Mouse (Mus musculus) heart, embryonic 15.5 days (tissue): ENCODE data around the gene Ccdc106. TPM values are rescaled to one million over a fixed set of nuclear protein-coding genes. Genes with fewer than 3 reads are reported as not detected.

Experiments
- ATAC-seq: fragments of 200-750 bp; cut with Nextera tagmentation; replicated peaks from 2 replicates; pipeline ENCODE4 v1.8.0; 2017; ENCODE audit warnings: low read depth, moderate TSS enrichment; ENCODE audit not compliant: insufficient number of reproducible peaks, insufficient read depth, low FRiP score
- H3K27ac ChIP-seq: fragments of 300-500 bp; sonication (generic); 2 replicates; pipeline ENCODE4 v1.5.1; 2015; ENCODE audit warnings: mild to moderate bottlenecking, inconsistent platforms
- H3K27me3 ChIP-seq: fragments of 300-500 bp; sonication (generic); 2 replicates; pipeline ENCODE4 v1.6.1; 2015; ENCODE audit warnings: inconsistent platforms
- H3K36me3 ChIP-seq: fragments of 300-500 bp; sonication (generic); 2 replicates; pipeline ENCODE4 v1.6.1; 2015; ENCODE audit warnings: mild to moderate bottlenecking, inconsistent platforms
- H3K4me1 ChIP-seq: fragments of 300-500 bp; sonication (generic); replicated peaks from 2 replicates; pipeline ENCODE4 v1.6.1; 2015; ENCODE audit warnings: inconsistent platforms
- H3K4me2 ChIP-seq: fragments of 300-500 bp; sonication (generic); 2 replicates; pipeline ENCODE4 v1.6.1; 2015; ENCODE audit warnings: inconsistent platforms, mild to moderate bottlenecking, moderate library complexity
- H3K4me3 ChIP-seq: fragments of 300-500 bp; sonication (generic); 2 replicates; pipeline ENCODE4 v1.5.1; 2015; ENCODE audit warnings: mild to moderate bottlenecking, inconsistent platforms
- H3K9ac ChIP-seq: fragments of 300-500 bp; sonication (generic); 2 replicates; pipeline ENCODE4 v1.6.1; 2015; ENCODE audit warnings: mild to moderate bottlenecking, inconsistent platforms
- H3K9me3 ChIP-seq: fragments of 300-500 bp; sonication (generic); replicated peaks from 2 replicates; pipeline ENCODE4 v1.6.1; 2016; ENCODE audit warnings: inconsistent platforms
- WGBS: fragments of 180-500 bp; shearing (Covaris S2); methylation state at CpG from one replicate; pipeline ENCODE4 v1.1.7; 2015; ENCODE audit warnings: mixed read lengths; 5-methylcytosine and 5-hydroxymethylcytosine counted together
- polyA plus RNA-seq: library from polyadenylated mRNA; unstranded; fragments of >200 nt; fragmentation: Nextera tagmentation; extraction: Ambion mirVana; gene quantifications from 2 replicates; pipeline ENCODE4 v1.2.1, GENCODE M21; 2015

Gene Ccdc106
- polyA plus RNA-seq = 1.7 and 3.7 TPM in 2 replicates

DNA sequence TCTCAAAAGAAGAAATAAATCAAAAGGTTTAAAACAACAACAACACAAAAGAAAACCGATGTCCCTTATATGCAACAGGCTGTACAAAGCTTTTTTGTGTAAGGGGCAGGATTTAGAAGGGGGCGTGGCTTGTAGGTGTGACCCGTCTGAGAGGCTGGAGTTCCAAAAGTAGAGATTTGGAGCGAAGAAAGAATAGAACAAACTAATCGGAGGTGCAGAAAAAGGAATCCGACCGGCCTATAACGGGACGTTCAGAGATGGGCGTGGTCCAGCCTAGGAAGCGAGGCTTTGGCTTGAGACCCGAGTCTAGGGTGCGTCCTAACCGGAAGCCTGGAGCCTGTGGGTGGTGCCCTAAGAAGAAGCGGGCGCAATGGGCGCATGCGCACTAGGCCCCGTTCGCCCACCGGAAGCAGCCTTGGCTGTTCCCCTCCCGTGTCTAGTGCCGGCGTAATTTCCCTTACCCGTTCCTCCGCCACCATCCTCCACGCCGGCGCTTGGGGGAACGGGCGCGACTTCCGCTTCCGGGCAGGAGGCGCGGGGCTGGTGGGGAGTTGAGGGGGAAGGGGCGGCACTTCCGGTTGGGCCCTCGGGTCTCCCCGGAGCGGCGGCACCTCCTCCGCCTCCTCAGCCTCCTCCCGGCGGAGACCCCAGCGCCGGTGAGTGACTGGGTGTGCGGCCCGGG, at the start of gene Ccdc106, which contains the start of gene Zfp865:
Ccdc106 (plus strand) TSS at position 554 of the 682 bp plus-strand sequence.
Zfp865 (plus strand) TSS at position 377 of the 682 bp plus-strand sequence.
- Histone ChIP-seq H3K9me3 (no peaks in the 10 kb centered on the region), H3K27me3 (no peaks in the 10 kb centered on the region), H3K4me1 (peaks cover 17% of the 10 kb centered on the region), H3K4me2 (peak within 1 kb of the TSS; percentile 67), H3K27ac (peak within 1 kb of the TSS; percentile 96), H3K36me3 (peaks cover 15% of the 10 kb centered on the region; the same call in 1 of the 2 replicates), H3K4me3 (peak within 1 kb of the TSS; percentile 85), H3K9ac (peak within 1 kb of the TSS; percentile 93)
- ATAC-seq = peak; percentile 84
- WGBS = under 1% methylated on average over 49 of the region's 49 CpGs

DNA sequence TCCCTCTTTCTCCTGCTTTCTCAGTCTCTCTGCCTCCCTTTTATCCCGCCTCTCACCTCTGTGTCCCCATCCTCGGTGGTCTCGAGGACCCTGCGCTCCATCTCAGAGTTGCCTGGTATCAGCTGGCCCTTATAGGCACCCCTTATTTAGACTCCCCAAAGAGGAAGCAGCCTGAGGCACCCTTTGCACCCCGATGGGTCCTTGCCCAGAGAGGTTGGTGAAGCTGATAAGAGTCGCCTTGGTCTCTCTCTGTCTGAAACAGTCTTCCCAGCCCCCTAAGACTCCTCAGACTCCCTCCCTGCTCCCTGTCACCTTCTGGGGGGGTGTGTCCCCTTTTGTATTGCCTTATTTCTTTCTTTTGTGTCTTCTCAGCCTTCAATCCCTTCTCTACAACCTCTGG, 49.3 kb upstream of the Ccdc106 start, which contains the start of gene Sbk3:
Sbk3 (minus strand) TSS at position 101 of the 400 bp plus-strand sequence.
- Histone ChIP-seq H3K4me3 (no peak within 1 kb of the TSS), H3K27ac (peak within 1 kb of the TSS; percentile 59), H3K4me1 (peaks cover 14% of the 10 kb centered on the region), H3K4me2 (0 out of 2 replicates have a peak within 1 kb of the TSS, but pooled peaks have one; percentile 4), H3K27me3 (peaks cover 7% of the 10 kb centered on the region; the same call in 1 of the 2 replicates), H3K9me3 (no peaks in the 10 kb centered on the region), H3K9ac (no peak within 1 kb of the TSS), H3K36me3 (no peaks in the 10 kb centered on the region)
- no peak for ATAC-seq
- WGBS = 43% methylated on average over 6 of the region's 6 CpGs

DNA sequence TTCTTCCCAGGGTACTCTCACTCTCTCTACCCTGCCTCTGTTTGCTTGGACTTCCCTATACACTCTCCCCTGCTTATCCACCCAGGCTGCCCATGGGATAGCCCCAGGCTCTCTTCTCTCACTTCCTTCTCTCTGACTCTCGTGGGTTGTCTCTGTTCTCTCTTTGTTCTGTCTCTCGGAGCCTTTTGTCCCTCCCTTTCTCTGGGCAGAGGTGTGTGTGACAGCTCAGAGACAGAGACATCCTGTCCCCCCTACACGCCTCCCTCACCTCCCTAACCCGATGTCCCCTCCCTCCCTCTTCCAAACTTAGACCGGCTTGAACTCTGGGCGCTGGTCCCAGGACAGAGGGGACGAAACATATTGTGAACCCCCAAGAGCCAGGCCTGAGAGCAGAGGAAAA, 48.6 kb upstream of the Ccdc106 start:
- no peak overlapping the region for H3K4me3 ChIP-seq
- 0 out of 2 replicates have a peak overlapping the region, but pooled peaks have one; percentile 4 for H3K4me2 ChIP-seq
- no peak for ATAC-seq
- H3K9me3 ChIP-seq = no peaks in the 10 kb centered on the region
- H3K36me3 ChIP-seq = no peaks in the 10 kb centered on the region
- H3K27me3 ChIP-seq = peaks cover 7% of the 10 kb centered on the region; the same call in 1 of the 2 replicates
- H3K9ac ChIP-seq = no peak overlapping the region
- peaks cover 14% of the 10 kb centered on the region for H3K4me1 ChIP-seq
- WGBS = 16% methylated on average over 7 of the region's 7 CpGs
- peak overlapping the region; percentile 59 for H3K27ac ChIP-seq

DNA sequence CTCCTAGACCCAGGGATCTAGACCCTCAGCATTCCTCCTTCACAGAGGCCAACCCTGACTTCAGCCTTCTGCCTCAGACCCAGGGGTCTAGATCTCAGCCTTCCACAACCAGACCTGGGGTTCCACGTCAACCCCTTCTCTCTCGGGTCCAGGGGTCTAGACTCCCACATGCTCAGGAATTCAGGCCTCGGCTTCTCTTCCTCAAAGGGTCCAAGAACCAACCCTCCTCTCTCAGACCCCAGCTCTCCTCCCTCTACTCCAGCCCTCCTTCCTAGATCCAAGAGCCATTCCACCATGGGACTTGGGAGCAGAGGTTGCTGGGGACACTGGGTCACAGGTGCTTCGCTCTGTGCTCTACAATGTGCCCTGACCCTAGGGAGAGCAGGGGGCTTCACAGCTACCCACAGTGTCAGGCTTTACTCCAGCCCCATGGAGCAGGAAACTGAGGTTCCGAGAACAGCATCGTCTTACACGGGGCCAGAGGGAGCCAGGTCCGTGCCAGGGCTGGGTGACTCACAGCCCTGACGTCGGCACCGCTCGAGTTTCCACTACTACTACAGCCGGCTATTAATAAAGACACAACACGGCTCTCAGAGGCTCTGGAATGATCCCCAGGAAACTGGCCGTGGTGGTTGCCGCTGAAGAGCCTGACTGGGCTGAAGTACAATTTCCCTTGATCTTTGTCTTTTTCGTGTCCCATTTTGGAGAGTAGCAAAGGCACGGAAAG, 47.9 kb upstream of the Ccdc106 start:
- 39% methylated on average over 18 of the region's 18 CpGs for WGBS
- Histone ChIP-seq H3K4me3 (no peak overlapping the region), H3K9ac (no peak overlapping the region), H3K27ac (peak overlapping the region; percentile 59), H3K36me3 (no peaks in the 10 kb centered on the region), H3K9me3 (no peaks in the 10 kb centered on the region), H3K4me1 (peaks cover 14% of the 10 kb centered on the region), H3K4me2 (no peak overlapping the region), H3K27me3 (peaks cover 4% of the 10 kb centered on the region; the same call in 1 of the 2 replicates)
- ATAC-seq = peak; percentile 70

DNA sequence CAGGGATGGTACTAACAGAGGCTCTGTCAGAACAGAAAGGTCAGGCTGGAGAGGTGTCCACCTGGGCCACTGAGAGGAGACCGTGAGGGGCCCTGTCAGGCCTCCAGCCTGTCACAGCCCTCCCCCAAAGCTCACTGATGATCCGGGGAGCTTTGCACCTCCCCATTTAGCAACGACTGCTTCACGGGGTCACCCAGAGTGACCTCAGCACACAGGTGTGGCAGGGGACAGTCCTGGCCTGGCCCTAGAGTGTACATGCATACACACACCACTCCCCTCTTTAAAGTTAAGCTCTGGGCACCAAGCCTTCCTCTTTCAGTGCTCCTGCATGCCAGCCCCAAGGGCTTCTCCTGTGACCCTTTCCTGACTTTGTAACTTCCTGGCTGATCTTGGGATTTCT, 44.9 kb upstream of the Ccdc106 start:
- Histone ChIP-seq H3K4me3 (no peak overlapping the region), H3K4me2 (no peak overlapping the region), H3K36me3 (no peaks in the 10 kb centered on the region), H3K27ac (no peak overlapping the region), H3K9ac (no peak overlapping the region), H3K27me3 (no peaks in the 10 kb centered on the region), H3K9me3 (no peaks in the 10 kb centered on the region), H3K4me1 (peaks cover 20% of the 10 kb centered on the region)
- 54% methylated on average over 4 of the region's 4 CpGs for WGBS
- no peak for ATAC-seq

DNA sequence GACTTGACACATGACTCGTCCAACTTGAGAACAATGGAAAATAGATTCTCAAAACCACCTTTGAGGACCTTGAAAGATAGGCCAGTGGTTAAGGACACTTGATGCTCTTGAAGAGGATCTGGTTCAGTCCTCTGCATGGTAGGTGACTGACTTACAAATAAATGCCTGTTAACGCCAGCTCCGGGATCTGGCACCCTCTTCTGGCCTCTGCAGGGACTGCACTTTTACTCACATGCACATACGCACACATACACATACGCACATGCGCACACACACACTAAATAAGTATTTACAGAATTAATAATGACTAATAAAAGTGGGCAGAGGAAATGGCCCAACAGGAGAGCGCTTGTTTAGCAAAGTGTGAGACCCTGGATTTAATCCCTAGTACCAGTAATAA, 43.5 kb upstream of the Ccdc106 start:
- Histone ChIP-seq H3K4me3 (no peak overlapping the region), H3K27ac (no peak overlapping the region)
- ATAC-seq = no peak

DNA sequence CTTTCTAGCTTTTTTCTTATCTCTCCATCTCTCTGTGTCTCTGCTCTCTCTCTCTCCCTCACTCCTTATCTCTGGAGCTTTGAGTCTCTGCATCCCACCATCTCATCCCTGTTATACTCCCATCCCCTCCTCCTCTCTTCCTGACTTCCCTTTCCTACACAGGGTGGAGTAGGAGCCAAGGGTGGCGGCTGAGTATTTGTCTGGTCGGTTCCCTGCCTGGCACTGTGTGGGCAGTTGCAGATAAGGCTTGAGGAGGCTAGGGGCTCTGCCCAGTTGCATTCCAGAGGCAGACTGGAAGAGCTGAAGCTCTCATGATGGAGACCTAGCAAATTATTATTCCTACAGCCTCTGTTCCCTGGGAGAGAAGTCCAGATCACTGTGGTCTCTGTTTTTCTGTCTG, 32.1 kb upstream of the Ccdc106 start:
- WGBS = 23% methylated on average over 2 of the region's 2 CpGs
- Histone ChIP-seq H3K27me3 (peaks cover 5% of the 10 kb centered on the region), H3K4me3 (no peak overlapping the region), H3K36me3 (peaks cover 10% of the 10 kb centered on the region), H3K9me3 (no peaks in the 10 kb centered on the region), H3K4me2 (no peak overlapping the region), H3K27ac (no peak overlapping the region), H3K9ac (no peak overlapping the region), H3K4me1 (peaks cover under 1% of the 10 kb centered on the region; the same call in 1 of the 2 replicates)
- ATAC-seq = 0 out of 2 replicates have a peak, but pooled peaks have one; percentile 49

More for the DNA sequence above, 43.5 kb upstream of the Ccdc106 start:
- Histone ChIP-seq H3K4me2 (no peak overlapping the region), H3K4me1 (peaks cover 17% of the 10 kb centered on the region), H3K36me3 (no peaks in the 10 kb centered on the region), H3K9ac (no peak overlapping the region), H3K9me3 (no peaks in the 10 kb centered on the region), H3K27me3 (no peaks in the 10 kb centered on the region)
- WGBS = 87% methylated on average over 7 of the region's 7 CpGs

DNA sequence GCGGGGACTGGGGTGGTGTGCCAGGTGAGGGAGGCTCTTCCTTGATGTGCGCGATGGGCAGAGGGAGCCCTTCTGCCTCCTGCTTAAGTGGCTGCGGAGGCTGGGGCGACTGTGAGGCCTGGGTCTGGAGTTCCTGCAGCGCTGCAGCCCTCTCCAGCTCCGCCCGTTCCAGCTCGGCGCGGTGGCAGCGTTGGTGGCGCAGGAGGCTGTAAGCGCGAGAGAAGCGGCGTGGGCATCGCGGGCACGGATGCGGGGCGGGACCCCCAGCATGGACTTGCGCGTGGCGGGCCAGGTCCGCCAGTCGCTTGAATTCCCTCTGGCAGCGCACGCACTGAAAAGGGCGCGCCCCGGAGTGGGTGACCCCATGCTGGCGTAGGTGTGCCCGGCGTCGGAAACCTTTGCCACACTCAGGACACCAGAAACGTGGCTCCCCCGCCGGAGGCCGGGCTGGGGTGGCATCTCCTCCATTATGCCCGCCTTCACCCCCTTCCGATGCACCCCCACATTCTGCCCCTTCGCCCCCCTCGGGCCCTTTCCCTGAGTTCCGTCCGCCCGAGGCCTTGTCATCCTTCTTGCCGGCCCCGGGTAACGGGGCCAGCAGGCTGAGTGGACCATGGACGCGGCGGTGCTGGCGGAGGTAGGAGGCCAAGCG, 26.9 kb upstream of the Ccdc106 start:
- peaks cover 27% of the 10 kb centered on the region for H3K4me1 ChIP-seq
- no peak overlapping the region for H3K9ac ChIP-seq
- peaks cover 20% of the 10 kb centered on the region for H3K27me3 ChIP-seq
- 43% methylated on average over 51 of the region's 55 CpGs for WGBS
- peak overlapping the region; percentile 82 for H3K4me2 ChIP-seq
- peaks cover 22% of the 10 kb centered on the region for H3K36me3 ChIP-seq
- ATAC-seq = no peak
- no peaks in the 10 kb centered on the region for H3K9me3 ChIP-seq
- no peak overlapping the region for H3K27ac ChIP-seq
- peak overlapping the region; percentile 71 for H3K4me3 ChIP-seq

DNA sequence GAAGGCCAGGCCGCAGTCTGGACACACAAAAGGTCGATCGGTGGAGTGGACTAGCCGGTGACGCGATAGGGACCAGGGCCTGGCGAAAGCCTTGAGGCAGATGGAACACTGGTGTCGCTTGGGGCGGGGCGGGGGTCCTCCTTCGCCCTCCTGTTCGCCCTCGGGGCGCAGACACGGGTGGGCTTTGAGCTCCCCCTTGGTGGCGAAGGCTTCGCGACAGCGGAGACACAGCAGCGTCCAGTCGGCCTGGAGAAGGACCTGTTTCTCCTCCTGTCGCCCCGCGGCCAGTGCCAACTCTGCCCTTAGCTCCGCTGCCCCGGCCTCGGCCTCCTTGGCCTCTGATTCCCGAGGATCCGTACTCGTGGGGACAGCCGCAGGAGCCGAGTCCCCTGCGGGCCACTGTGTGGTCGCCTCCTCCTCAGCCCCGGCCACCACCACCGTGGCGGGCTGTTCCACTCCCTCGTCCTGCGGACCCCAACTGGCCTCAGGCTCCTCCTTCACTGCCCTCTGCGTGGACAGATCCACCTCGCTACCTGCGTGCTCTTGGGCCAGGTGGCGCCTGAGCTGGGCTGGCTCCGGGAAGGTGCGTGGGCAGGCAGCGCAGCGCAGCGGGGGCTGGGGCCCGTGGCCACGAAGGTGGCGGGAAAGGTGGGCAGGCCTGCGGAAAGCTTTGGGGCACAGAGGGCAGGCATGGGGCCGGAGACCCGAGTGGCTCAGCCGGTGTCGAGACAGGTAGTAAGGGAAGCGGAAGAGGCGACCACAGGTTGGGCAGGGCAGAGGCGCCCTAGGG, 26.2 kb upstream of the Ccdc106 start:
- peaks cover 22% of the 10 kb centered on the region for H3K36me3 ChIP-seq
- no peak for ATAC-seq
- peak overlapping the region; percentile 71 for H3K4me3 ChIP-seq
- WGBS = 49% methylated on average over 59 of the region's 59 CpGs
- H3K27ac ChIP-seq = no peak overlapping the region
- no peaks in the 10 kb centered on the region for H3K9me3 ChIP-seq
- H3K4me2 ChIP-seq = peak overlapping the region; percentile 82
- peaks cover 20% of the 10 kb centered on the region for H3K27me3 ChIP-seq
- peaks cover 27% of the 10 kb centered on the region for H3K4me1 ChIP-seq
- peak overlapping the region; percentile 10; the same call in 1 of the 2 replicates for H3K9ac ChIP-seq

DNA sequence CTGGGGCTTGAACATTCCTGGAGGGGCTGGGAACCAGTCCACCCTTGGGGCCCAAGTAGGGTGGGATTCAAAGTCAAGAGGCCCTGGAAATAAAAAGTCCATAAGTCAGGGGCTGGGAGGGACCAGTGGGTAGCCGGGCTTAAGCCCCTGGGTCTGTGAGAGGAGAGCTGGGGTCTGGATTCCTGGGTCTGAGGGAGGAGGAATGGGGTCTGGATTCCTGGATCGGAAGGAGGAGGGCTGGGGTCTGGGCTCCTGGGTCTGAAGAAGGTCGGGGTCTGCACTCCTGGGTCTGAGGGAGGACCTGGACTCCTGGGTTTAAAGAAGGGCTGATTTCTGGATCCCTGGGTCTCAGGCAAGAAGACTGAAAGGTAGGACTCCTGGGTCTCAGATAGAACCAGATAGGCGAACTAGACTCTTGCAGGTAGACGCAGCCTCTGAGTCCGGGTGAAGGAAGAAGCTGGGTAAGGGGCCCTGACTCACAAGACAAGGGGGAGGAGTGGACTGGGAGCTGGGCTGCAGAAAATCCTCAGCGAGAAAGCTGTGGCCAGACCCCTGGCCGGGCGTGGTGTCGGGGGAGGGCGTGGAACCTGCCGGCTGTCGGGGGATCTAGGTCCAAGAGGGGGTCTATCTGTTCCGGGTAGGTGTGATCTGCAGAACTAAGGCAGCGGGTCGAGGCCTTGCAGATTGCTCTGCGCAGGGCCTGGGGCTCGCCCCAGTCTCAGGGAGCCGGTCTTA, 24.9 kb upstream of the Ccdc106 start:
- Histone ChIP-seq H3K36me3 (peaks cover 22% of the 10 kb centered on the region), H3K4me2 (peak overlapping the region; percentile 82), H3K4me3 (peak overlapping the region; percentile 71), H3K9me3 (no peaks in the 10 kb centered on the region), H3K9ac (peak overlapping the region; percentile 75), H3K27me3 (peaks cover 20% of the 10 kb centered on the region), H3K4me1 (peaks cover 27% of the 10 kb centered on the region), H3K27ac (peak overlapping the region; percentile 59)
- peak; percentile 32; the same call in 1 of the 2 replicates for ATAC-seq
- 6% methylated on average over 19 of the region's 19 CpGs for WGBS
